ENCODE assay signal across 28 mouse cellular contexts in the genomic region with DNA sequence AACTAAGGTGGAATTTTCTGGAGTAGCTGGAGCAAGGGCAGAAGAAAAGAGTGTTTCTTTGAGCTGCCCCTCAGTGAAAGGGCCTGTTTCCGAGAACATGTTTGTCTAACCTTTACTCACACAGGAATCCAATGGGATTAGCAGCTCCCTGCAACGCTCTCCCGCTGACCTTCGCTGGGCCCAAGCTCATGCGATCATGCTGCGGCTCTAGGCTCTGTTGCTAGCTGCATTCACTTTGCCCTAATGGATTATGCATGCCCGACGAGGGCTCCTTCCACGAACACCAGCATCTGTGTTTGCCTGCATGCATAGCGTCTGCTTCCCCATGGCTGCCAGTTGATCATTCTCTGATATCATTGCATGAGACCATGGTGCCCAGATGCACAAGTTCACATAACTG.
A peak's percentile ranks its signal among the peaks of the same experiment; 100 is the strongest.
DNase-seq lines count a peak whose midpoint lies in the region; ATAC-seq lines count a peak whose summit lies in the region.
"Had no signal": no experiment of that assay in that cellular context is flagged by ENCODE, and none has a peak within 500 bp of the region (broad histone marks: within the 10 kb centered on the region; RNA-seq: fewer than 3 reads in every experiment).

No protein-coding gene starts in this region.

- no peak overlapping the region for H3K4me2 ChIP-seq in hindbrain, embryonic 13.5 days
- H3K4me2 ChIP-seq in embryonic facial prominence, embryonic 12.5 days (replicated peaks): no peak overlapping the region
- H3K4me2 ChIP-seq: heart, embryonic 15.5 days; hindbrain, embryonic 12.5 days; limb, embryonic 13.5 days; liver, embryonic 13.5 days; neural tube, embryonic 12.5 days had no signal

- H3K9ac ChIP-seq in hindbrain, embryonic 13.5 days: no peak overlapping the region
- no peak overlapping the region for H3K9ac ChIP-seq in embryonic facial prominence, embryonic 12.5 days
- H3K9ac ChIP-seq: heart, embryonic 15.5 days; hindbrain, embryonic 12.5 days; limb, embryonic 13.5 days; liver, embryonic 13.5 days; neural tube, embryonic 12.5 days had no signal

- H3K4me3 ChIP-seq in hindbrain, embryonic 10.5 days: no peak overlapping the region
- no peak overlapping the region for H3K4me3 ChIP-seq in hindbrain, embryonic 13.5 days
- no peak overlapping the region for H3K4me3 ChIP-seq in embryonic facial prominence, embryonic 12.5 days
- H3K4me3 ChIP-seq: heart, embryonic 10.5 days; heart, embryonic 15.5 days; hindbrain, embryonic 12.5 days; limb, embryonic 13.5 days; liver, embryonic 13.5 days; myocyte; neural tube, embryonic 12.5 days had no signal

- H3K27me3 ChIP-seq in hindbrain, embryonic 10.5 days (ENCODE audit: insufficient read depth, poor library complexity, severe bottlenecking): peaks cover 10% of the 10 kb centered on the region
- H3K27me3 ChIP-seq in hindbrain, embryonic 13.5 days: 0 out of 2 replicates have a peak, but pooled peaks cover 6% of the 10 kb centered on the region
- no peaks in the 10 kb centered on the region for H3K27me3 ChIP-seq in embryonic facial prominence, embryonic 12.5 days
- H3K27me3 ChIP-seq: heart, embryonic 15.5 days; liver, embryonic 13.5 days; neural tube, embryonic 12.5 days had no signal

- H3K36me3 ChIP-seq in hindbrain, embryonic 10.5 days: no peaks in the 10 kb centered on the region
- H3K36me3 ChIP-seq in hindbrain, embryonic 13.5 days: no peaks in the 10 kb centered on the region
- H3K36me3 ChIP-seq in embryonic facial prominence, embryonic 12.5 days: no peaks in the 10 kb centered on the region
- H3K36me3 ChIP-seq: heart, embryonic 10.5 days; heart, embryonic 15.5 days; hindbrain, embryonic 12.5 days; limb, embryonic 13.5 days; liver, embryonic 13.5 days; neural tube, embryonic 12.5 days had no signal

- no peak for ATAC-seq in hindbrain, embryonic 13.5 days (ENCODE audit: low FRiP score)
- ATAC-seq in embryonic facial prominence, embryonic 12.5 days (ENCODE audit: insufficient number of reproducible peaks, insufficient read depth, low FRiP score, low TSS enrichment): no peak
- ATAC-seq: CD4-positive, CD25-positive, alpha-beta regulatory T cell, adult 4 months; forebrain, embryonic 16.5 days; intestine, embryonic 16.5 days; lung, postnatal 0 days had no signal

- H3K9me3 ChIP-seq in hindbrain, embryonic 10.5 days: peaks cover 12% of the 10 kb centered on the region
- no peaks in the 10 kb centered on the region; the same call in 1 of the 2 replicates for H3K9me3 ChIP-seq in hindbrain, embryonic 13.5 days
- H3K9me3 ChIP-seq in embryonic facial prominence, embryonic 12.5 days: 0 out of 2 replicates have a peak, but pooled peaks cover 6% of the 10 kb centered on the region
- H3K9me3 ChIP-seq: heart, embryonic 15.5 days; hindbrain, embryonic 12.5 days; liver, embryonic 13.5 days had no signal

- H3K27ac ChIP-seq in hindbrain, embryonic 10.5 days: peak overlapping the region; percentile 13
- no peak overlapping the region for H3K27ac ChIP-seq in hindbrain, embryonic 13.5 days
- H3K27ac ChIP-seq in embryonic facial prominence, embryonic 12.5 days: peak overlapping the region; percentile 76; the same call in 1 of the 2 replicates
- H3K27ac ChIP-seq: heart, embryonic 10.5 days; heart, embryonic 15.5 days; hindbrain, embryonic 12.5 days; limb, embryonic 13.5 days; liver, embryonic 13.5 days; neural tube, embryonic 12.5 days had no signal

- H3K4me1 ChIP-seq in hindbrain, embryonic 10.5 days (replicated peaks): peaks cover 46% of the 10 kb centered on the region
- H3K4me1 ChIP-seq in hindbrain, embryonic 13.5 days (replicated peaks): peaks cover 12% of the 10 kb centered on the region; the same call in 1 of the 2 replicates
- H3K4me1 ChIP-seq in embryonic facial prominence, embryonic 12.5 days: peaks cover 33% of the 10 kb centered on the region
- H3K4me1 ChIP-seq: heart, embryonic 15.5 days; liver, embryonic 13.5 days had no signal

- DNase-seq in hindbrain, embryonic 10.5 days (ENCODE audit: low spot score): peak; percentile 33
- peak; percentile 23 for DNase-seq in retina, postnatal 1 day
- no peak for DNase-seq in retina, embryonic 14.5 days (ENCODE audit: low spot score)
- DNase-seq in yolk sac, embryonic 10.5 days (ENCODE audit: low spot score): peak; percentile 49
- DNase-seq in c-Kit-positive CD71-positive TER-119-positive erythroid progenitor cells, embryonic 14.5 days (ENCODE audit: low spot score): no peak
- DNase-seq in heart, adult 9 months (ENCODE audit: low spot score in 2 of 2): no peak
- DNase-seq: adrenal gland, postnatal 14 days; cerebellum, adult 18-20 months; cerebellum, postnatal 14 days; kidney, adult 8-10 months; kidney, postnatal 10 days; liver, embryonic 13.5 days; lung, adult 18-20 months; lung, postnatal 4 days; right cerebral cortex, postnatal 14 days; thymus, postnatal 4 days had no signal

- WGBS in hindbrain, embryonic 10.5 days: 27% methylated on average over 10 of the region's 10 CpGs
- 31% methylated on average over 10 of the region's 10 CpGs for WGBS in hindbrain, embryonic 13.5 days
- WGBS in embryonic facial prominence, embryonic 12.5 days: 23% methylated on average over 10 of the region's 10 CpGs

Comparison
In these comparisons a context has a peak if more than half of its experiments do, and no peak if none do; other contexts are left out.
1. DNase-seq: peak in hindbrain, embryonic 10.5 days (single experiment), retina, postnatal 1 day (single experiment) and yolk sac, embryonic 10.5 days (single experiment); none in retina, embryonic 14.5 days (single experiment), c-Kit-positive CD71-positive TER-119-positive erythroid progenitor cells, embryonic 14.5 days (single experiment) and heart, adult 9 months (0 of 2).